Mouse (Mus musculus): ENCODE results near the gene Sox5.

Gene Sox5

GRCm38 (mm10) chr6:143832483-143833181, 949.1 kb downstream of the Sox5 start:
- DNase-seq = peak; percentile 31

- no peak for DNase-seq
Observed at GRCm38 (mm10) chr6:143831246-143831645, 950.5 kb downstream of the Sox5 start.

DNA sequence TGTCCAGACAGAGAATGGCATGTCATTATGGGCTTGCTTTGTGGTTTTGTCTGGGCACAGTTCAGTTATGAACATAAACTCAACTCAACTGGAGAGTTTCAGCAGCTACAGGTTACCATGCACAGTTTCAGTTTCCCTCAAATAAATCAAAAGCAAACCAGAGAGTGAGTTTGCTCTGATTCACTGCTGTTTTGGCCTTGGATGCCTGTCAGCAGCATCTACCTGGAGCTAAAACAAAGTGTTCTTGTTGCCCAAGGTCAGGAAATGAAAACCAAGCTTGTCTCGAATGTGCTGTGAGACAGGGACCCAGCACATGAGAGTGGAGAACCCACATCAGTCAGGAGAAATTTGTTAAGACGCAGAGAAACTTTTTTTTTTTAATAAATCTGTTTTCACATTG, 951.6 kb downstream of the Sox5 start:
- no peak for DNase-seq

DNA sequence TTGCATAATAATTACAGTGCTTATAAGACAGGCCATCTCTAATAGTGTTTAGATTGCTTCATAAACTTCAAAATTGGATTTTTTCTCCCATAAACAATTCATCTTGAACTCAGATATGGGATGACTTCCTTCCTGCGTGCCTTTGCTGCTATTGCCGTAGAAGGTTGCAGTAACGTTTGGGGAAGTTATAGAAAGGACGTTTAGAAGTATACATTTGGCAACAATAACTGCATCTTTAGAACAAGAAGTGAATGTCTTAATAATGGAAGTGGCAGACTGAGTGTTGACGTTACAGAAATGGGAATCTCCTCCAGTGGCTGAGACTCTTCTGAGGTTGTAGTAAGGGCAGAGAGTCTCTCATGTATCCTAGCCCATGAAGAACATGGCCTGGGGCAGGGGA, 955.0 kb downstream of the Sox5 start:
- DNase-seq = no peak

DNA sequence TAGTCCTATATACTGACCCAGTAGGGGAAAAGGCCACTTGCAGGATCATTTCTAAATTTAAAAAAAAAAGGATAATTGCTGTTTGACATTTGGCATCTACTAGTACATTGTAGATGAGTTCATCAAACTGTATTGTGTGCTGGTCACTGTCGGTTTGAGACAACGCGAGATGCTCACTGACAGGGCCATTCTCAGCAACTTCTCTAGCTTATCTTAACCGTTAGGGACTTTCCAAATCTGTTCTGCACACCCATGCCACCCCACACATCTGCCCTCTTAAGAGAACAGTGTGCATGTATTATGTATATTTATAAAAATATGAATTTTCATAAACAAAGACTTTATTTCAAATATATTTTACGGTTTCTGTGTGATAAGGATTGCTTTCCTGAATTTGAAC, 955.8 kb downstream of the Sox5 start:
- DNase-seq = no peak

GRCm38 (mm10) chr6:143825086-143825485, 956.7 kb downstream of the Sox5 start:
- DNase-seq = no peak

GRCm38 (mm10) chr6:143788446-143788845, 993.3 kb downstream of the Sox5 start:
- DNase-seq = no peak

GRCm38 (mm10) chr6:143787360-143787759, 994.4 kb downstream of the Sox5 start:
- no peak for DNase-seq

DNA sequence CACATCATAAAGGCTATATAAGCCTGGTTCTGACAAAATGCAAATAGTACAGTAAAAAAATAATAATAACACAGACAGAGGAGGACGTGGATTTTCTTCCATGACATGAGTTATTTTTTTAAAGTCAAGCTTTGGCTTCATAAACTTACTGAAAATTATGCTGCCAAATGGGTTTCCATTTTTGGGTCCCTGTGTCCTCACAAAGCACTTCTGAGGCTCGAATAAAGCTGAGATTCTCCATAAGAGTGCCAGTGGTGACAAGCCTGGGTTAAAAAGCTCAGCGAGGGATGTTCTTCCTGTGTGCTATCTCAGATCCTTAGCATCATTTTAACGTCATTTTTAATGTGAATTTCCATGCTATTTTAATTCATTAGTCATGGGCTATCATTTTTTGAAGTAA, 996.1 kb downstream of the Sox5 start:
- no peak for DNase-seq

All from liver (tissue).